Mouse (Mus musculus): ENCODE results near the gene Fh1.

Fh1 gene

GRCm38 (mm10) chr1:175552474-175552873 lies 73.0 kb downstream of the Fh1 start:
- DNase-seq (ENCODE audit: inconsistent age in 2 of 2, low spot score in 1 of 2): no peak

DNA sequence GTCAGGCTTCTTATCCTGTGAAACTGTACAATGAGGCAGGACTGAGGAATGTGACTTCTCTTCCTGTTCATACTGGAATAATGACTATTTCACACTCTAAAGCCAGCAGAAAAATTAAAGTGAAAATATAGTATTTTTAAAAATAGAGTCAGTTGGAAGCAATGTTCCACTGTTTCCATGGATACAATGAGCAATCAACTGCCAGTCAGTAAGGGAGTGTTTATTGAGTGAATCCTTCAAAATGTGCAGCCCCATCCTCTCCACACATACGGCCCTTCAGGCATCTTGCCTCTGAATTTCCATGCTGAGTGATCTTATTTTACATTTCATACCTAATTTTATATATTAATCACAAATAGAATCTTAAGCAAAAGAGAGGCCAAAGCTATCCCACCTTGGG lies 74.8 kb downstream of the Fh1 start:
- no peak for DNase-seq (ENCODE audit: inconsistent age in 2 of 2, low spot score in 1 of 2)
